Mouse (Mus musculus) forebrain, embryonic 12.5 days (tissue): ENCODE results near the gene Txlng. TPM values are rescaled to one million over a fixed set of nuclear protein-coding genes. Genes with fewer than 3 reads are reported as not detected.
"Not testable (repeated sequence)": the region's sequence is repeated elsewhere in the genome, so short reads cannot be mapped to it uniquely, and the experiment has no call there.

Experiments used
- ATAC-seq: fragments of 200-750 bp; cut with Nextera tagmentation; 2 replicates; pipeline ENCODE4 v1.8.0; 2017; ENCODE audit warnings: moderate TSS enrichment; ENCODE audit not compliant: low FRiP score
- H3K27ac ChIP-seq: fragments of 300-500 bp; sonication (generic); 2 replicates; pipeline ENCODE4 v1.5.1; 2016; ENCODE audit warnings: mild to moderate bottlenecking
- H3K27me3 ChIP-seq: fragments of 300-500 bp; sonication (generic); 2 replicates; pipeline ENCODE4 v1.6.1; 2016; ENCODE audit warnings: mild to moderate bottlenecking
- H3K36me3 ChIP-seq: fragments of 300-500 bp; sonication (generic); replicated peaks from 2 replicates; pipeline ENCODE4 v1.6.1; 2016; ENCODE audit warnings: mild to moderate bottlenecking
- H3K4me1 ChIP-seq: fragments of 300-500 bp; sonication (generic); 2 replicates; pipeline ENCODE4 v1.6.1; 2016
- H3K4me2 ChIP-seq: fragments of 300-500 bp; sonication (generic); 2 replicates; pipeline ENCODE4 v1.6.1; 2016; ENCODE audit warnings: mild to moderate bottlenecking, moderate library complexity
- H3K4me3 ChIP-seq: fragments of 300-500 bp; sonication (generic); replicated peaks from 2 replicates; pipeline ENCODE4 v1.5.1; 2016; ENCODE audit warnings: mild to moderate bottlenecking
- H3K9ac ChIP-seq: fragments of 300-500 bp; sonication (generic); 2 replicates; pipeline ENCODE4 v1.6.1; 2016; ENCODE audit warnings: mild to moderate bottlenecking
- H3K9me3 ChIP-seq: fragments of 300-500 bp; sonication (generic); 2 replicates; pipeline ENCODE4 v1.6.1; 2016
- WGBS: fragments of 180-500 bp; shearing (Covaris S2); methylation state at CpG from one replicate; pipeline ENCODE4 v1.1.7; 2016; 5-methylcytosine and 5-hydroxymethylcytosine counted together
- polyA plus RNA-seq: library from polyadenylated mRNA; unstranded; fragments of >200 nt; fragmentation: Nextera tagmentation; extraction: Ambion mirVana; gene quantifications from 2 replicates; pipeline ENCODE4 v1.2.1, GENCODE M21; 2016

Gene Txlng
- polyA plus RNA-seq, 1 experiment from 2014 or later = 18.8 TPM

DNA sequence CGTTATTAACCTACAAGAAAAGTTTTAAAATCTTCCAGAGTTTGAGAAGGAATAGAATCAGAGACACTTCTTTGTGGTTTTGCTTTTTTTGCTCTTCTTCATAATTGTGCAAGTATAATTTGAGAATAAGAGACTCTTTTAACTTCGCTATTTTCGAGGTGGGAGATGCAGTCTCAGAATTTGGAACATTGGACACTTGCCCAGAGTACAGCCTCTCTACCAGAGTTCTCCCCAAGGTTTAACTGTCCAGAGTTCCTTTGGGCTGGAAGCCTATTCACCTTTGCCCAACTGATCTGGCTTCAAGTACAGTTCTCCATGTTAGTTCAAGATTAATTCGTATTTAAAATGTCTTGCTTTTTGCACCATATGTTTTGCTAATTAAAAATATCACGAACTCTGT lies 487 bp upstream of the Txlng start:
- Histone ChIP-seq H3K27me3 (0 out of 2 replicates have a peak, but pooled peaks cover 4% of the 10 kb centered on the region), H3K4me3 (peak overlapping the region; percentile 55), H3K27ac (no peak overlapping the region), H3K4me2 (peak overlapping the region; percentile 40), H3K4me1 (no peaks in the 10 kb centered on the region), H3K9ac (no peak overlapping the region), H3K9me3 (no peaks in the 10 kb centered on the region), H3K36me3 (no peaks in the 10 kb centered on the region)
- ATAC-seq = peak; percentile 12; the same call in 1 of the 2 replicates
- 46% methylated on average over 5 of the region's 5 CpGs for WGBS

DNA sequence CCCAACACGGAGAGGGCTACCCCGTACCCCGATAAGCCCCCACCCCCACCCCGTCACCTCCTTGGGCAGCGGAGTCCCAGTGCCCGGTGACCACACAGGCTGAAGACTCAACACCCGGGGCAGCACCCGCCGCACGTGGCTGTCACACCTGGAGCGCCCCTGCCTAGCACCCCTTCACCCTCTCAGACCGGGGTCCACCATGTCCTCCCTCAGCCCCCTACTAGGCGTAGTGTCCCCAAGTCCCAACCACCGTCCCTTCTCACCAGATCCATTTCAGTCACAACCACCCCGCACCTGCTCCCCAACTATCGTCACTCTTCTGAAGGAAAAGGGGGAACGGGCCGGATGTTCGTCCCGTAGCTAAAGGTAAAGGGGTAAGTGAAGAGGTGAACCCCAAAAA lies 471 bp downstream of the Txlng start:
- Histone ChIP-seq H3K27ac (no peak overlapping the region), H3K9me3 (no peaks in the 10 kb centered on the region), H3K4me1 (no peaks in the 10 kb centered on the region), H3K4me2 (peak overlapping the region; percentile 82), H3K4me3 (peak overlapping the region; percentile 55), H3K27me3 (0 out of 2 replicates have a peak, but pooled peaks cover 4% of the 10 kb centered on the region), H3K9ac (peak overlapping the region; percentile 69), H3K36me3 (no peaks in the 10 kb centered on the region)
- peak; percentile 59 for ATAC-seq
- 13% methylated on average over 18 of the region's 20 CpGs for WGBS

DNA sequence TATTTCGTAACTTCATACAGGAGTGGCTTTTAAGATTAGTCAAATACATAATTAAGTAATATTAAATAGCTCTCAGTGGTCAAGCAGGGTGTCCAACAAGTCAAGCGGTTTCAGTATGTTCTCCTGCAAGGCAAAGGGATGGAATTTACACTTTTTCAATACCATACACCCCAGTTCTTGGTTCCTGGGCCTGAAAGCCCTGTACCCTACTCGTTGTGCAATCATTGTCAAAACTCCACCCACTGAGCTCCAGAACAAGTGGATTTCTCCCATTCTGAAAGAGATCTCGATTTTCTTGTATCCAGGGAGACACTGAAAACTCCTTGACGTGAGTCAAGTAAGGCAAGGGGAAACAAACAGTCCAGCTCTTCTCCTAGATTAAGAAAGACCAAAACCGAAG lies 1.2 kb downstream of the Txlng start:
- H3K27me3 ChIP-seq = 0 out of 2 replicates have a peak, but pooled peaks cover 4% of the 10 kb centered on the region
- WGBS = 47% methylated on average over 6 of the region's 6 CpGs
- H3K9ac ChIP-seq = peak overlapping the region; percentile 69
- peak overlapping the region; percentile 82 for H3K4me2 ChIP-seq
- H3K4me1 ChIP-seq = no peaks in the 10 kb centered on the region
- ATAC-seq = no peak
- no peaks in the 10 kb centered on the region for H3K36me3 ChIP-seq
- H3K27ac ChIP-seq = no peak overlapping the region
- no peaks in the 10 kb centered on the region for H3K9me3 ChIP-seq
- H3K4me3 ChIP-seq = peak overlapping the region; percentile 55

DNA sequence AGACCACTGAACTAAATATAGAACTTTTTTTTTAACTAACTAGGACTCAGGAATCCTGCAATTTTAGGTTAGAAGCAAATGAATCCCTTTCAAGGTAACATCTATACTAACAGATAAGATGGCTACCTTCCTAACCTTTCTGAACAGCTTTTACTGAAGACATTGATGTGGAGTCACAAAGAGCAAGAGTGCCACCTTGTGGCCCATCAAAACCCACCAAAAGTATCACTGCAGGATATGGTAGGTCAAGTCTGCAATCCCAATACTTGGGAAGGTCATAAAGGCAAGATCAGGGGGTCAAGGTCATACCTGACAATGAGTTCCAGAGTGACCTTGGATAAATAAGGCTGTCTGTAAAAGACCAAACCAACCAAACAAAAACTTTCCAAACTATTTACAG lies 28.9 kb downstream of the Txlng start:
- H3K9ac ChIP-seq = no peak overlapping the region
- no peaks in the 10 kb centered on the region for H3K9me3 ChIP-seq
- H3K4me3 ChIP-seq = no peak overlapping the region
- H3K4me1 ChIP-seq = no peaks in the 10 kb centered on the region
- no peak overlapping the region for H3K27ac ChIP-seq
- H3K36me3 ChIP-seq = no peaks in the 10 kb centered on the region
- ATAC-seq = no peak
- H3K4me2 ChIP-seq = no peak overlapping the region
- no peaks in the 10 kb centered on the region for H3K27me3 ChIP-seq

DNA sequence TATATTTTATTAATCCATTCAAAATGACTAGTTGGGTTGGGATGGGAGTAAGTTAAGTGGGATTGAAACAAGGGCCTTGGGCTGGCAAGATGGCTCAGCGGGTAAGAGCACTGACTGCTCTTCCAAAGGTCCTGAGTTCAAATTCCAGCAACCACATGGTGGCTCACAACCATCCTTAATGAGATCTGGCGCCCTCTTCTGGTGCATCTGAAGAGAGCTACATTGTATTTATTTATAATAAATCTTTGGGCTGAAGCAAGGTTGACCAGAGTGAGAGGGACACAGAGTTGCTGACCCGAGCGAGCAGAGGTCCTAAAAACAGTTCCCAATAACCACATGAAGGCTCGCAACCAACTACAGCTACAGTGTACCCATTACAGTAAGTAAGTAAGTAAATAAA lies 37.9 kb downstream of the Txlng start:
- not testable (repeated sequence) for H3K36me3 ChIP-seq, H3K4me2 ChIP-seq, H3K9me3 ChIP-seq, ATAC-seq, H3K4me3 ChIP-seq, H3K9ac ChIP-seq, H3K27me3 ChIP-seq, H3K27ac ChIP-seq, H3K4me1 ChIP-seq
- WGBS = 85% methylated on average over 5 of the region's 5 CpGs

DNA sequence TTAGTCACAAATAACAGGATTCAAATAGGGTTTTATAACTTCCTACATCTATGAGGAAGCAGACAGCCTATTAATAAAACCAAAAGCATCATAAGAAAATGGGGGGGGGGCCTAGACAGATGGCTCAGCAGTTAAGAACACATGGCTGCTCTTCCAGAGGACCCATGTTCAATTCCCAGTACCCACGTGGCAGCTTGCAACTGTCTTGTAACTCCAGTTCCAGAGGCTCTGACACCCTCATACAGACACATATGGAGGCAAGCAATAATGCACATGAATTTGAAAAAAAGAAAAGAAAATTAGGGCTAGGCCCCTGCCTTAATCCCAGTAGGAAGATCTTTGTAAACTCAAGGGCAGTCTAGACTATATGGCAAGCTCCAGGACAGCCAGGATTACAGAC lies 40.9 kb downstream of the Txlng start:
- WGBS = 79% methylated on average over 1 of the region's 1 CpGs
- Histone ChIP-seq H3K27me3 (no peaks in the 10 kb centered on the region), H3K4me2 (no peak overlapping the region), H3K9me3 (no peaks in the 10 kb centered on the region), H3K4me3 (no peak overlapping the region), H3K9ac (no peak overlapping the region), H3K36me3 (no peaks in the 10 kb centered on the region), H3K27ac (no peak overlapping the region), H3K4me1 (no peaks in the 10 kb centered on the region)
- no peak for ATAC-seq

DNA sequence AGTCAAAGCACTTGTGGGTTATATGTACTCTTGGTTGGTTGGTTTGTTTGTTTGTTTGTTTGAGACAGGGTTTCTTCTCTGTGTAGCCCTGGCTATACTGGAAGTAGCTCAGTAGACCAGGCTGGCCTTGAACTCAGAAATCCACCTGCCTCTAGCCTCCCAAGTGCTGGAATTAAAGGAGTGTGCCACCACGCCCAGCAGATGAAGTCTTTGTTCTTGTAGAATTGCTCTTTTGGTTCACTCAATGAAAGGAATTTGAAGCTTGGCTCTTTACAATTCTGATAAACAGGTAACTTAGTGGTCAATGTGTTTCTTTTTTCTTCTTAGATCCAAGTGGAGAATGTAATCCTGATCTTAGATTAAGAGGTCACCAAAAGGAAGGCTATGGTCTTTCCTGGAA lies 58.5 kb downstream of the Txlng start:
- Histone ChIP-seq H3K9ac (no peak overlapping the region), H3K4me3 (no peak overlapping the region), H3K9me3 (no peaks in the 10 kb centered on the region), H3K27me3 (no peaks in the 10 kb centered on the region), H3K27ac (no peak overlapping the region), H3K4me2 (no peak overlapping the region), H3K4me1 (no peaks in the 10 kb centered on the region), H3K36me3 (peaks cover 13% of the 10 kb centered on the region)
- no peak for ATAC-seq
- WGBS = 77% methylated on average over 1 of the region's 1 CpGs

DNA sequence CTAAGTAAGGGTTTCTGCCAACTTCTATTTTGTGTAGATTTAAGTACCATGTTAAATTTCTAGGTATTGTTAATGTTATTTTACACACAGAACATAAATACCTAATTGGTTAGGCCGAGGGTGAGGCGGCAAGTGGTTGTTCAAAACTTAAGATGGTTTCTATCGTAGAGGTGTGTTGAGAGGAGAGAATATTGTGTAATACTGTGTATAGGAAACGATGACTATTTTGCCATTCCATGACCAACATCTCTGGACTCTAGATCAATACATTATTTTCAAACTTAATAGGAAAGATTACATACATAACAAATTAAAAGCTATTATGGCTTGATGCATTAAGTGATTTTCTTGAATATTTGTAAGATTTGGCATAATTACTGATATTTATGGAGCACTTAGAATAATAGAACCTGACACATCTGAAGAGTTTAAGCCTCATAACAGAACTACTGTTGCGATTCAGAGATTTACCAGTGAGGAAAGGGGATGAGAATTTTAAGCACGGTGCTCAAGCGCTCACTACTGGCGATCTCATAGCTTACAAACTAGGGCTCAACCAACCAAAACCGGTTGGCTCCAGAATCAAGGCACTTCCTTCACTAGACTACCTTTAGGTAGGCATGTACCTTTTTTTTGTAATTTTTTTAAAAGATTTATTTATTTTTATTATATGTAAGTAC lies 67.4 kb downstream of the Txlng start:
- Histone ChIP-seq H3K27me3 (no peaks in the 10 kb centered on the region), H3K9ac (peak overlapping the region; percentile 74; the same call in 1 of the 2 replicates), H3K4me2 (peak overlapping the region; percentile 63), H3K4me3 (peak overlapping the region; percentile 66), H3K9me3 (no peaks in the 10 kb centered on the region), H3K4me1 (peaks cover 7% of the 10 kb centered on the region; the same call in 1 of the 2 replicates), H3K36me3 (peaks cover 10% of the 10 kb centered on the region; the same call in 1 of the 2 replicates), H3K27ac (no peak overlapping the region)
- ATAC-seq = no peak
- WGBS = 55% methylated on average over 9 of the region's 9 CpGs

DNA sequence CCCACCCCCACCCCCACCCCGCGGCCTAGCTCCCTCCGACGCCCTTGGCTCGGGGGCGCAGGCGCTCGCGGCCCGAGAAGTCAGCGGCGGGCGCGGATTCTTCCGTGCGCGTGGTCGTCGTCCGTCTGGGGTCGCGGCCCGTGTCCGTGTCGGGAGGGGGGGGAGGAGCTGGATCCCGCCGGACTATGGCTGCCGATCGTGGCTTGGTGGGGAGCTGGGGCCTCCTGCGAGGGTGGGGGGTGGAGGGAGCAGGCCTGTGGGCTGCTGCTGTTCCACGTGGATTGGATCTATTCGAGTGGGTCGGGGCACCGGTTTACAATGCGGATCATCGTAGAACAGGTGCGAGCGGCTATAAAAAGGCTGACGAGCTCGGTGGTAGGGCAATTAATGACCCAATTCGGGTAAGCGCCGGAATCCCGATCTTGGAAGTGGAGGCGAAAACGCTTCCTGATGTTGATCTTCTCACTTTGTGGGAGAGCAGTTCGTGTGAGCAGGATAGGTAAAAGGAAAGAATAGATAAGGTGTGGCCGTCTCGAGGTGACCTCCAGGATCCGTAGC lies 68.2 kb downstream of the Txlng start:
- Histone ChIP-seq H3K27ac (peak overlapping the region; percentile 94), H3K4me2 (peak overlapping the region; percentile 63), H3K27me3 (no peaks in the 10 kb centered on the region), H3K9ac (peak overlapping the region; percentile 74), H3K9me3 (no peaks in the 10 kb centered on the region), H3K4me3 (peak overlapping the region; percentile 66), H3K36me3 (peaks cover 10% of the 10 kb centered on the region; the same call in 1 of the 2 replicates), H3K4me1 (peaks cover 7% of the 10 kb centered on the region; the same call in 1 of the 2 replicates)
- peak; percentile 5 for ATAC-seq
- WGBS = 25% methylated on average over 27 of the region's 50 CpGs

DNA sequence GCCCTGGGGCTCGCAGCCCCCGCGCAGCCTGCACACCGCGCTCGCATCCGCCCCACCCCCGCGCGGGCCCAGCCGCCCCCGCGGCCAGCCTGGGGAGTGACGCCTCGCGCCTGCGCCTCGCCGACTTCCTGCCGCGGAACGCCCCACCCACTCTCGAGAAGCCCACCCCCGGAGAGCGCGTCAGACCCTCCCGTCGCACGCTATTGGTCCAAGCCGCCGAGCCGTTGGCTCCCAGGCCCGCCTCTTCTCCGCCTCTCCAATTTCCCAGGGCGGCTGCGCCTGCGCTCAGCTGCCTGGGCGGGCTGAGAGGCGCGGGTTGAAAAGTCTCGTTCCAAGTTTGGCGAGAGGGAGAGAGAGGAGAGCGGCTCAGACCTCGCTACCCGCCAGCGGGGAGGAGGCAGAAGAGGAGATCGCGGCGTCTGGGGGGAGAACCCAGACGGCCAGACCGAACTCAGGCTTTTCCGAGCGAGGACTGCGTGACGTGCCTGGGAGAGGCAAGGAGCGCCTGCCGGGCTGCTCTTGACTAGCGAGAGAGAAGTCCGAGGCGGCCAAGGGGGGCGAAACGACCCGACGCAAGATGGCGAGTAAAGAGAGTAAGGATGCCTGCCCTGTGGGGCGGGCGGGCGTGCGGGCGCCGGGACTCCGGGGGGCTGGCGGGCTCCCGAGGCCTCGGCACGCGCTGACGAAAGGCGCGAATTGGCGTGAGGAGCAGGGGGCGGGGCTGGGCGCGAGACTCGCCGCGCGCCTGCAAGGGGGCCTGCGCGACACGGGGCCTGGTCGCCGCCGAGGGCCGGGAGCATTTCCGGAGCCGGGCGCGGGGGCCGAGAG lies 68.9 kb downstream of the Txlng start, which contains the start of gene Rbbp7:
Gene Rbbp7, plus strand, starts transcription at position 288 of the 828 bp plus-strand sequence.
- Histone ChIP-seq H3K36me3 (peaks cover 10% of the 10 kb centered on the region; the same call in 1 of the 2 replicates), H3K4me3 (peak within 1 kb of the TSS; percentile 66), H3K4me1 (peaks cover 7% of the 10 kb centered on the region; the same call in 1 of the 2 replicates), H3K9me3 (no peaks in the 10 kb centered on the region), H3K4me2 (peak within 1 kb of the TSS; percentile 63), H3K27me3 (no peaks in the 10 kb centered on the region), H3K27ac (peak within 1 kb of the TSS; percentile 94), H3K9ac (peak within 1 kb of the TSS; percentile 74)
- ATAC-seq = peak; percentile 97
- WGBS = 32% methylated on average over 59 of the region's 100 CpGs

DNA sequence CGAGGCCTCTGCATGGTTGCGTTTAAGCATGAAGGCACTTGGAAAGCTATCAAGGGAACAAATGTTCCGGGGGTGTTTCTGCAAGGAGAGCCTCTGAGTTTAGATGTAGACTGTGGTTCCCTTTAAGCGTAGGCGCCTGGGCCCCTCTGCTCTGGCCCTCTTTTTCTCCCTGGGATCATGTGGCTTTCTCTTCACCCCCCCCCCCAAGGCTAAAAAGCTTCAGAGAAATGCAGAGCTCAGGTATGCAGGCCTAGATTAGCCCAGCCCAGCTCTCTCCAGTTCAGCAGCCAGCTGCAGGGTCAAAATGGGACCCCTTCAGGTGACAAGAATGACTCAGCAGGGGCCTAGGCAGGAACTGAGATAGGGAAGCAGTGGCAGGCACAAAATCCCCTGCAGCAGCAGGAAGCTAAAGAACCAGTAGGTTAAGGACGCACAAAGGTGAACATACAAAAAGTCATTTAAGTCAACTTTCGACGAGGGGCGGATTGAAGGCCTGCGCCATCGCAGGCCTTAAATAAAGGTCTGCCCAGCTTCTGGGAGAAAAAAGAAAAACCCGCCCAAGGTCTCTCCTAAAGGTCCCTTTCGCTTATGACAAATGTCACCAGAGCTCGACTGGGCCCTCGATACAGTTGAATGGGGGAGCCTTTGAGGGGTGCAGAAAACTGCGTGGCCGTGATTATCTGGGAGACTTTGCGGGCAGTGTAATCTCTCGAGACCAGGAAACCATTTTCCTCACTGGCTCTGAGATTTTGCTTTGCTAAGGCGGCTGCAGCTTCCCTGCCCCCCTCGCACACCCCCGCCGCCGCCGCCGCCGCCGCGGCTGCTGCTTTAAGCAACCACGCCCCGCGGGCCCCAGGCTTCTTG lies 69.8 kb downstream of the Txlng start:
- Histone ChIP-seq H3K9me3 (no peaks in the 10 kb centered on the region), H3K9ac (peak overlapping the region; percentile 33; the same call in 1 of the 2 replicates), H3K4me1 (peaks cover 7% of the 10 kb centered on the region; the same call in 1 of the 2 replicates), H3K4me2 (peak overlapping the region; percentile 43), H3K27ac (peak overlapping the region; percentile 91), H3K27me3 (no peaks in the 10 kb centered on the region), H3K4me3 (peak overlapping the region; percentile 66), H3K36me3 (peaks cover 9% of the 10 kb centered on the region; the same call in 1 of the 2 replicates)
- 31% methylated on average over 32 of the region's 32 CpGs for WGBS
- 0 out of 2 replicates have a peak, but pooled peaks have one; percentile 13 for ATAC-seq
